Mouse (Mus musculus): ENCODE data around the gene Fam118b.

DNA sequence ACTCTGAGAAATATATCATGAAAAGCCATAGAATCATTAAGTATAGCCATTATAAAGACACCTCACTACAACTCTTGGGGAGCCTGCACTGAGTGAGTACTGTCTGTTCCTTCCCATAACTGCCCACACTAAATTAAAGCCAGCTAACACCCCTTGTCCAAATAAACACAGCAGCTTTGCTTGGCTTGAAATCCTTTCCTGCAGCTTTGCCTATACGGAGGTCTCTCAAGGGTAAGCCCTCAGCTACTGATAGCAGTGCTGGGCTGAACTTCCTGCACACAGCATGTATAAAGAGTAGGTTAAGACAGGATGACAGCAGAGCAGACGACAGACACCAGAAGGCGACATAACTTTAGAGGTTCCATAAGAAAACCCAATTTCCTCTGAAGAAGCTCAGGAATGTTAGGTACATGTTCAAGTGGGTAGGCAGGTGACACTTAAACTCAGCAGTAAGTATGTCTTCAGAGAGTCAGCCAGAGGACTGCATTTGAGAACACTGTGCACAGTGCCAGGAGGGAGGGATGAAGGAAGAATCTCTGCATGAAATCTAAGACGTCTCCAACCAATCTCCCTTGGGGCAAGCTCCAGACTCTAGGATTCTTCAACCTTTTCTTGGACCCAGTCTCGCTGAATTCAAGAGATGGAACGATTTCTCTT, 28.6 kb downstream of the Fam118b start:
- TF ChIP-seq GATA1 (IDR thresholded peaks at IDR 0.05; ENCODE audit: borderline replicate concordance, low read length), result no peak
- no peak for TF ChIP-seq FLI1 (IDR thresholded peaks at IDR 0.05; ENCODE audit: low read length)

All from megakaryocyte, embryonic 14.5 days (primary cell).